Mouse (Mus musculus): ENCODE results near the gene Man2a1. TPM values are rescaled to one million over a fixed set of nuclear protein-coding genes. Genes with fewer than 3 reads are reported as not detected.

Gene Man2a1
- total RNA-seq (2015) = 37.3 and 39.2 TPM in 2 replicates
- total RNA-seq (2017) = 38.3 and 48.0 TPM in 2 replicates

DNA sequence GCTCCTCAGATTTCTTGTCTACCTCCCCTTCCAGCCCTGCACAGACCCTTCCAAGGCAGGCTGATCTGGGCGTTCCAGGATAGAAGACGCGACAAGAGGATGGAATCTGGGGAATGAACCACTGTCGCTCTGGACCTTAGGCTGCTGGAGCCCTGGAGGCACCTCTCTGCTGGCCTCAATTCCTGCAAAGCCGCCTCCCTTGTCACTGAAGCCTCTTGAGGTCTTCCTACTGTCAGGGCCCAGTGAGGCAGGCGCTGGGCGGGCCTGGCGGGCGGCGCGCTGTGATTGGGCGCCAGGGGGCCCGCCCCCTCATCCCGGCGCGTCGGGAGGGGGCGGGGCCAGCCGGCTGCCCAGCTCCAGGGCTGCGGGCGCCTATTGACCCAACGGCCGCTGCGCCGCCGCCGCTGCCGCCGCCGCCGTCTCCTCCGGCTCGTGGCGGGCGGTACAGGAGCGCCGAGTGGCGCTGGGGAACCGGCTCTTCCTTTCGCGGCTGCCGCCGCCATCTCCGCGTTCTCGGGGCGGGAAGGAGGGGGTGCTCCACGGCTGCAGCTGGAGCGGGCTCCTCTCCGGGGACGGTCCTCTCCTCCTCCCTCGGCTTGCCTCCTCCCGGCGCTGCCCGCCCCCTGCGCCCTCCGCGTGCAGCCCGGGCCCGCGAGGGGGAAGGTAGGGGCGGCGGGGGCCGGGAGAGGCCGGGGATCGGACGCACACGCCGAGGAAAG, at the start of gene Man2a1:
Gene Man2a1 (plus strand): TSS at position 365 of the 719 bp plus-strand sequence.
- peak; percentile 77 for ATAC-seq (ENCODE audit: poor library complexity, severe bottlenecking)

DNA sequence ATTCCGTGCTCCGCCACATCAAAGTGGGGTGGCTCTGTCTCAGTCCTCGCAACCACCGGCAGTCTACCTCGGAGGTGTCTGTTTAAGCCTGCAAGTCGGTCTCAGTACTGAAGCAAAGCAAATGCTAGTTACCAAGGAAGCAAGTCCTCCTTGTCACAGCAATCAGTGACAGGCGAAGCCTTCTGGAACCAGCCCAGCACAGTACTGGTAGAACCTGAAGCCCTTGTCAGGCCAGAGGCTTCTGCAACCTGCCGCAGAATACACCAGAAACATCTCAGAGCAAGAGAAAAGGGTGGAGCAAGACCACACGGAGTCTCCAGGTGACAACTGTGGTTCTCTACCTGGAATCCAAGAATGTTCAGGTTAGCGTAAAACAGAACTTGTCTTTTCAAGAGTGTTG, 47.2 kb upstream of the Man2a1 start:
- no peak for ATAC-seq (ENCODE audit: poor library complexity, severe bottlenecking)

DNA sequence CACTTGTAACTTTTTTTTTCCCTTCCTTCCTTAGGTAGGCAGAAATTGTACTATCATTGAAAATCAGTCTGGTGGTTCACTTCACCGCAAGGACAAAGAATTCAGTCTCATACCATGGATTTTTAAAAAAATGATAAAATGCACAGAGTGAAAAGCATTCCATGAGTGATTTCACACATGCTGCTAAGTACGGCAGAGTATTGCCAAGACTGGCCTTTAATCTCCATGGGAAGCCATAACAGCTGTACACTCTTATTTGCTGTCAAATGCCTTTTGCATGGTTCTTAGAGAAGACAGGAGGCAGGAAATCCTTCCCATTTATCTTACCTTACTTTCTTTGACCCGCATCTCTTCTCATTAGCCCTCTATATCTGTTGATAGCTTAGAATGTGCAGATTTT, 45.6 kb upstream of the Man2a1 start:
- ATAC-seq (ENCODE audit: poor library complexity, severe bottlenecking) = no peak

- no peak for ATAC-seq (ENCODE audit: poor library complexity, severe bottlenecking)
Observed at GRCm38 (mm10) chr17:64556661-64557445, 43.7 kb upstream of the Man2a1 start.

GRCm38 (mm10) chr17:64558994-64559540, 41.5 kb upstream of the Man2a1 start:
- no peak; the same call in 1 of the 2 replicates for ATAC-seq (ENCODE audit: poor library complexity, severe bottlenecking)

DNA sequence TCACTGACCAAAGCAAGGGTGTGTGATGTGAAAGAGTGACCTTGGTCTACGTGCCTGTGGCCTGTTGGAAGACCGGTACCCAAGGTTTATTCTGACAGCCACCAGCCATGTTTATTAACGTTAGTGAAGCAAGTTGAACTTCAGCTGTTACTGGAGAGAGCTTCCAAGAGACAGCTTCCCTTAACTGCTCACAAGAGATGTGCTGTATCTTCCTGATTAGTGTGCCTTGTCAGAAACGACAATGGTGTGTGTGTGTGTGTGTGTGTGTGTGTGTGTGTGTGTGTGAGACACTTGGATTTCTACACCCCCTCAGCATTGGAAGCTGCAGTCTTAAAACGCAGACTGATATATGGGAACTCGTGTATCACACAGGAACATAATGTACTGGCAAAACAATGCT, 34.1 kb upstream of the Man2a1 start:
- no peak for ATAC-seq (ENCODE audit: poor library complexity, severe bottlenecking)

GRCm38 (mm10) chr17:64567546-64567945, 33.0 kb upstream of the Man2a1 start:
- ATAC-seq (ENCODE audit: poor library complexity, severe bottlenecking) = no peak

GRCm38 (mm10) chr17:64573981-64574380, 26.6 kb upstream of the Man2a1 start:
- ATAC-seq (ENCODE audit: poor library complexity, severe bottlenecking) = no peak

DNA sequence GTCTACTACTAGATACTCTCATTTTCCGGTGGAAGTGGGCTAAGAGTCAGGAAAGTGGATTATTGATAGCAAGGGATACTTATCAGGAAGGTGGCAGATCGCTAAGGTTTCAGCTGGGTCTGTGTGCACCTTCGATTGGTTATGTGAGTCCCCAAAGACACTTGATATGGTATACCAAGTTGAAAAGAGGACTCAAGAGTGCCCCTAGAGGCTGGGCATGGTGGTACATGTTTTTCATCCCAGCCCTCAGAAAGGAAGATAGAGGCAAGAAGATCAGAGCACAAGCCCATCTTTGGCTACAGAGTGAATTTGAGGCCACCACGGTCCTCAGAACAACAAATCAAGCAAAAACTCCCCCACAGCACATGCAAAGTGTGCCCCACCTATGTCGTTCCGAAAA, 25.3 kb upstream of the Man2a1 start:
- ATAC-seq (ENCODE audit: poor library complexity, severe bottlenecking) = peak; percentile 68

GRCm38 (mm10) chr17:64577485-64577884, 23.1 kb upstream of the Man2a1 start:
- ATAC-seq (ENCODE audit: poor library complexity, severe bottlenecking) = no peak

GRCm38 (mm10) chr17:64578346-64578745, 22.2 kb upstream of the Man2a1 start:
- no peak for ATAC-seq (ENCODE audit: poor library complexity, severe bottlenecking)

GRCm38 (mm10) chr17:64579696-64580095, 20.8 kb upstream of the Man2a1 start:
- peak; percentile 84 for ATAC-seq (ENCODE audit: poor library complexity, severe bottlenecking)

DNA sequence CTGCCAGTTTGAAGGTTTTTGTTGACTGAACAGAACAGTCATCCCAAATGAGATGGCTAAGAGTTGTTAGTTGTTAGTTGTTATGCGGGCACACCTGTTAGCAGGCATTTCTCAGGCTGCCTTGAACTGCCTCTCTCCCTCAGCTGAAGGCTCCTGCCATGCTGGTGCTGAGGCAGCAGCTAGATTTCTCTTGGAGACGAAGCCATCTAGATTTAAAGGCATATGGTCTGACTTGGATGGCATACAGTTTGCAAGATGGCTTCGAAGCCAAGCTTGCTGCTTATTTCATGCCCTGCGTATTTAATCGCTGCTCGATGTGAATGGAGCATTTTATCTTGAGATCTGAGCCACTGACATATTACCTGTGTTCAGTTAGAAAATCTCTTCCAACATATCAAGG, 19.4 kb upstream of the Man2a1 start:
- ATAC-seq (ENCODE audit: poor library complexity, severe bottlenecking) = no peak

- no peak for ATAC-seq (ENCODE audit: poor library complexity, severe bottlenecking)
Observed at GRCm38 (mm10) chr17:64581962-64582361, 18.6 kb upstream of the Man2a1 start.

- ATAC-seq (ENCODE audit: poor library complexity, severe bottlenecking) = peak; percentile 43; the same call in 1 of the 2 replicates
Observed at GRCm38 (mm10) chr17:64590483-64590882, 10.1 kb upstream of the Man2a1 start.

DNA sequence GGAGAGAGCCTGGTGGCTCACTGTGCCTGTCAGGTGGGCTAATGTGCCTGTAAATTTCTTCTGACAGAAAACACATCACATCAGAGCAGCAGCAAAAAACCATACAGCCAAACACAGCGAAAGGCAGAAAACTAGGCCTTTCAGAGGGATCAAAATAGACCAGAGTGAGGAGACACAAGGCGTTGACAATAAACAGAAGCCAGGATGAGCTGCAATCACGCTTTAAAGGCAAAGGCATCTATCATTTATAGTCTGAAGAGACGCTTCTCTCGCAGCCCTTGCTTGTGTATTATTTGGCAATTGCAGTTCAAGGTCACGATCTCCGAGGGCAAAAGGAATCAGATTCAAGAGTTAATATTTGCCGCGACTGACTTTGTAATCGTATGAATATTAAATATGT, 9.2 kb upstream of the Man2a1 start:
- ATAC-seq (ENCODE audit: poor library complexity, severe bottlenecking) = no peak

- peak; percentile 80 for ATAC-seq (ENCODE audit: poor library complexity, severe bottlenecking)
Observed at GRCm38 (mm10) chr17:64592355-64592754, 8.2 kb upstream of the Man2a1 start.

DNA sequence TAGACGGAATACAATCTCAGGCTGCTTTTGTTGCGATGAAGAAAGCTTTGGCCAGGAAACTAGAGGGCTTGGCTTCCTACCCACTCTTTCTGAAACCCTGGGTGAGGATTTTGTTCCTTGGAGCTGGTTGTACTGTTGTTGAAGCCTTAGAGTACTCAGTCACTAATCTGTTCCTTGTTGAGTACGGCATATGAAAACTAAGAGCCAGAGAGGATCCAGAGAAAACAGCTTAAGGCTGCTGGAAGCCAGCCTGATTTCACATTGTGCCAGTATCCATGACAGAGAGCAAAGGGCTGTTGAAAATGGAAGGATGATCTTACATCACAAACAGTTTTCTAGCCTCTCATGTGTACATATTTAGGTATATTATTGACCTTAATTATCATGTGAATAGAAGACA, 7.7 kb upstream of the Man2a1 start:
- no peak for ATAC-seq (ENCODE audit: poor library complexity, severe bottlenecking)

DNA sequence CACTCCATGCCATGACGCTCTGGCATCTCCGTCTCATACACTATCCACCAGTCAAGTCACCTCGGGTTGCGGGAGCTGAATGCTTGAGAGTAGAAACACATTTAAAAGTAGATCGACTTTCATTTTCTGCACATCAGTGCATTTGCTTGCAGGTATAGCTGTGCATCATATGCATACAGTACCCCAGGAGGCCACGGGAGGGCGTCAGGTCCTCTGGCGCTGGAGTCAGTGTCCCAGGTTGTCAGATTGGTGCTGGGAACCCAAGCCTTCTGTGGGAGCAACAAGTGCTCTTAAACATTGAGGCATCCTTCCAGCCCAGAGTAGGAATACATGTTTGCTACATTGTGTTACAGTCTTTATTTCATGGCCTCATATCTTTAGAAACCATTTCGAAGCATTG, 2.8 kb upstream of the Man2a1 start:
- ATAC-seq (ENCODE audit: poor library complexity, severe bottlenecking) = no peak

DNA sequence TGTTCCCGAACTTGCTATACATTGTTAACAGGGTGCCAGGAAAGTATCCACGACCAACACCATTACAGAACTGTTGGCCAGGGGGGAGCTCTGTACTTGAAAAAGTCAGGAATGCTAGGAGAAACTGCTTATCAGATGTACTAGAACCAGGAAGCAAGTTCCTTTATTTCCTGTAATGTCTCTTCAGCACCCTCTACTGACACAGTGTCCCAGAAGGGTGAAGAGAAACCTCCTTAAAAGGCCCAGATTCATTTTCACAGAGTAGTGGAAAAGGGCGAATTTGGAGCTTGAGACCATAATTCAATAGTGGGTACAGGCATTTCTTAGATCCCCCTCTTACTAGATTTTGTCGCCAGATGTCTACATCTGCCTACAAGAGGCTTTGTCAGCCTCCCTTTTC, 620 bp upstream of the Man2a1 start:
- ATAC-seq (ENCODE audit: poor library complexity, severe bottlenecking) = peak; percentile 16; the same call in 1 of the 2 replicates

DNA sequence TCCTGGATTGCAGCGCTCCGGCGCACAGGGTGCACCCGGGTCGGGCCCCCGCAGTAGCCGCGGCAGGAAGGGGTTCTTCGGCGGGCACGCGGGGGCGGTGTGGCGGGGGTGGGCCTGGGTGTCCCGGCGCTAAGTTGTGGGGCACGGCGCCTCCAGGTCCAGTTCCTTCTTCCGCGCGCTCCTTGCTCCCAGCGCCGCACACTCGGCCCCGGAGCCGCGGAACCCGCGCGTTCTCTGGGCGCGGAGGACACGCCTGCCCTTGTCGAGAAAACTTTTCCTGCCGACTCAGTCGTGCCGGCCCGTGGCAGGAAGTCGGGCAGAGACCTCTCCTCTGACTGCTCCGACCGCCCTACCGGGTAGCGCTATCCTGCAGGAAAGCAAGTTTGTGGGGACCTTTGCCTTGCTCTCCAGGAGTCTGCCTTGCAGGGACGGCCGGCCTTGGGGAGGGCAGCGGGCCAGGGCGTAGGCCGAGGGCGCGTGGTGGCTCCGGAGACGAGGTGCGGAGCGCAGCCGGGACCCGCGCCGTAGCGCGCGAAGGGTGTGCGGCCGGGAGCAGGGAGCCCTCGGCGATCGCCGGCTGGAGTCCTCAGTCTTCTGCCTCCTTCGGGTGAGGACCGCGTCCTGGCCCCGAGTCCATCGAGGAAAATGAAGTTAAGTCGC, 685 bp downstream of the Man2a1 start:
- ATAC-seq (ENCODE audit: poor library complexity, severe bottlenecking) = peak; percentile 33

All from megakaryocyte, adult 5-6 weeks (primary cell).